Mouse (Mus musculus) cerebellum, adult 2 months (tissue): Measurements from ENCODE around the gene Fanca.

Experiments used
- CTCF ChIP-seq: fragments of 200-500 bp; IDR thresholded peaks from 2 replicates; pipeline ENCODE4 v1.5.1; 2011; ENCODE audit warnings: low read depth, mild to moderate bottlenecking, control low read depth, low read length, moderate library complexity, borderline replicate concordance; ENCODE audit not compliant: insufficient read depth
- POLR2A ChIP-seq: fragments of 200-500 bp; IDR thresholded peaks from 2 replicates; pipeline ENCODE4 v1.6.1; 2011; ENCODE audit warnings: low read length, control low read depth, borderline replicate concordance; ENCODE audit not compliant: insufficient read depth

DNA sequence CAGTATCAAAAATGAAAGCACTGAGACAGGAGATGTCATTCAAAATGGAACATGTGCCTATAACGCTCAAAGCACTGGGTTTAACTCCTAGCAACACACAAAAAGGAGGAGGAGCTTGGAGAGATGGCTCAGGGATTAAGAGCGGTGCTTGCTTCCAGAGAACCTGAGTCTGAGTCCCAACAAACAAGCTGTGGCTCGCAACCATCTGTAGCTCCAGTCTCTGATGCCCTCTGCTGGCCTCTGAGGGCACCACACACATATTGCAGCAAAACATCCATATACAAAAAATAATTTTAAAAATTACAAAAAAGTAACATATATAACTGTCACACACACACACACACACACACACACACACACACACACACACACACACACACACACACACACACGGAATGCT, 28.2 kb downstream of the Fanca start:
- TF ChIP-seq POLR2A, result no peak
- peak; percentile 15; the same call in 1 of the 2 replicates for TF ChIP-seq CTCF
